Mouse (Mus musculus): ENCODE results near the gene Dhx16. TPM values are rescaled to one million over a fixed set of nuclear protein-coding genes. Genes with fewer than 3 reads are reported as not detected.

The Dhx16 gene
- polyA plus RNA-seq, 1 experiment from 2014 or later, result 53.0 TPM

GRCm38 (mm10) chr17:35865481-35866280, 13.9 kb upstream of the Dhx16 start, which contains the start of gene Ppp1r18:
Ppp1r18 (plus strand) TSS chr17:35865593.
- peak; percentile 92 for DNase-seq (ENCODE audit: low spot score)
- under 1% methylated on average over 46 of the region's 48 CpGs for WGBS

GRCm38 (mm10) chr17:35866281-35866831, 13.3 kb upstream of the Dhx16 start:
- WGBS, result under 1% methylated on average over 38 of the region's 38 CpGs
- peak; percentile 72 for DNase-seq (ENCODE audit: low spot score)
- Histone ChIP-seq H3K4me3 (peak overlapping the region; percentile 83), H3K4me1 (replicated peaks) (peaks cover 87% of the 10 kb centered on the region), H3K36me3 (peaks cover 48% of the 10 kb centered on the region), H3K27me3 (ENCODE audit: insufficient read depth, poor library complexity, severe bottlenecking) (0 out of 2 replicates have a peak, but pooled peaks cover 4% of the 10 kb centered on the region), H3K27ac (peak overlapping the region; percentile 99), H3K9me3 (peaks cover 6% of the 10 kb centered on the region; the same call in 1 of the 2 replicates)

More at GRCm38 (mm10) chr17:35865481-35866280, 13.9 kb upstream of the Dhx16 start, which contains the start of gene Ppp1r18:
- Histone ChIP-seq H3K27ac (peak within 1 kb of the TSS; percentile 99), H3K36me3 (peaks cover 41% of the 10 kb centered on the region), H3K9me3 (no peaks in the 10 kb centered on the region; the same call in 1 of the 2 replicates), H3K4me1 (replicated peaks) (peaks cover 92% of the 10 kb centered on the region), H3K27me3 (ENCODE audit: insufficient read depth, poor library complexity, severe bottlenecking) (0 out of 2 replicates have a peak, but pooled peaks cover 4% of the 10 kb centered on the region), H3K4me3 (peak within 1 kb of the TSS; percentile 83)

- Histone ChIP-seq H3K9me3 (peaks cover 7% of the 10 kb centered on the region; the same call in 1 of the 2 replicates), H3K27me3 (ENCODE audit: insufficient read depth, poor library complexity, severe bottlenecking) (0 out of 2 replicates have a peak, but pooled peaks cover 4% of the 10 kb centered on the region), H3K4me3 (peak overlapping the region; percentile 83), H3K27ac (peak overlapping the region; percentile 99), H3K36me3 (peaks cover 55% of the 10 kb centered on the region), H3K4me1 (replicated peaks) (peaks cover 85% of the 10 kb centered on the region)
- no peak for DNase-seq (ENCODE audit: low spot score)
- 9% methylated on average over 26 of the region's 26 CpGs for WGBS
These were observed 12.4 kb upstream of the Dhx16 start for GRCm38 (mm10) chr17:35866911-35867890.

- H3K4me1 ChIP-seq (replicated peaks), result peaks cover 87% of the 10 kb centered on the region
- peaks cover 63% of the 10 kb centered on the region for H3K36me3 ChIP-seq
- H3K27ac ChIP-seq, result peak overlapping the region; percentile 99
- WGBS, result 33% methylated on average over 17 of the region's 17 CpGs
- H3K4me3 ChIP-seq, result peak overlapping the region; percentile 83
- H3K27me3 ChIP-seq (ENCODE audit: insufficient read depth, poor library complexity, severe bottlenecking), result 0 out of 2 replicates have a peak, but pooled peaks cover 4% of the 10 kb centered on the region
- H3K9me3 ChIP-seq, result peaks cover 7% of the 10 kb centered on the region; the same call in 1 of the 2 replicates
- no peak for DNase-seq (ENCODE audit: low spot score)
These were observed 11.3 kb upstream of the Dhx16 start for GRCm38 (mm10) chr17:35868165-35868820.

- Histone ChIP-seq H3K4me1 (replicated peaks) (peaks cover 87% of the 10 kb centered on the region), H3K36me3 (peaks cover 63% of the 10 kb centered on the region), H3K4me3 (peak overlapping the region; percentile 83), H3K9me3 (peaks cover 7% of the 10 kb centered on the region; the same call in 1 of the 2 replicates), H3K27me3 (ENCODE audit: insufficient read depth, poor library complexity, severe bottlenecking) (0 out of 2 replicates have a peak, but pooled peaks cover 4% of the 10 kb centered on the region), H3K27ac (peak overlapping the region; percentile 99)
- DNase-seq (ENCODE audit: low spot score), result no peak
- 7% methylated on average over 7 of the region's 7 CpGs for WGBS
These were observed 10.7 kb upstream of the Dhx16 start for GRCm38 (mm10) chr17:35868961-35869345.

- H3K4me3 ChIP-seq, result peak overlapping the region; percentile 83
- H3K36me3 ChIP-seq, result peaks cover 63% of the 10 kb centered on the region
- H3K4me1 ChIP-seq (replicated peaks), result peaks cover 83% of the 10 kb centered on the region
- H3K9me3 ChIP-seq, result peaks cover 7% of the 10 kb centered on the region; the same call in 1 of the 2 replicates
- peak overlapping the region; percentile 99 for H3K27ac ChIP-seq
- peak; percentile 75 for DNase-seq (ENCODE audit: low spot score)
- 4% methylated on average over 7 of the region's 7 CpGs for WGBS
- H3K27me3 ChIP-seq (ENCODE audit: insufficient read depth, poor library complexity, severe bottlenecking), result no peaks in the 10 kb centered on the region
These were observed 10.1 kb upstream of the Dhx16 start for GRCm38 (mm10) chr17:35869346-35870067.

- H3K36me3 ChIP-seq, result peaks cover 66% of the 10 kb centered on the region
- 67% methylated on average over 9 of the region's 9 CpGs for WGBS
These were observed 9.3 kb upstream of the Dhx16 start for GRCm38 (mm10) chr17:35870151-35870883.

GRCm38 (mm10) chr17:35870884-35871696, 8.5 kb upstream of the Dhx16 start:
- Histone ChIP-seq H3K9me3 (peaks cover 7% of the 10 kb centered on the region; the same call in 1 of the 2 replicates), H3K27me3 (ENCODE audit: insufficient read depth, poor library complexity, severe bottlenecking) (no peaks in the 10 kb centered on the region), H3K4me3 (peak overlapping the region; percentile 83), H3K27ac (no peak overlapping the region), H3K36me3 (peaks cover 72% of the 10 kb centered on the region), H3K4me1 (replicated peaks) (peaks cover 67% of the 10 kb centered on the region)
- WGBS, result 87% methylated on average over 8 of the region's 8 CpGs
- DNase-seq (ENCODE audit: low spot score), result no peak

More at GRCm38 (mm10) chr17:35870151-35870883, 9.3 kb upstream of the Dhx16 start:
- peak overlapping the region; percentile 83 for H3K4me3 ChIP-seq
- H3K4me1 ChIP-seq (replicated peaks), result peaks cover 75% of the 10 kb centered on the region
- peak overlapping the region; percentile 99 for H3K27ac ChIP-seq
- H3K27me3 ChIP-seq (ENCODE audit: insufficient read depth, poor library complexity, severe bottlenecking), result no peaks in the 10 kb centered on the region
- no peak for DNase-seq (ENCODE audit: low spot score)
- H3K9me3 ChIP-seq, result peaks cover 7% of the 10 kb centered on the region; the same call in 1 of the 2 replicates

- Histone ChIP-seq H3K4me3 (peak overlapping the region; percentile 33; the same call in 1 of the 2 replicates), H3K27me3 (ENCODE audit: insufficient read depth, poor library complexity, severe bottlenecking) (no peaks in the 10 kb centered on the region), H3K36me3 (peaks cover 73% of the 10 kb centered on the region), H3K27ac (peak overlapping the region; percentile 26; the same call in 1 of the 2 replicates), H3K9me3 (peaks cover 7% of the 10 kb centered on the region; the same call in 1 of the 2 replicates), H3K4me1 (replicated peaks) (peaks cover 39% of the 10 kb centered on the region)
- 31% methylated on average over 21 of the region's 21 CpGs for WGBS
- DNase-seq (ENCODE audit: low spot score), result peak; percentile 87
These were observed 5.7 kb upstream of the Dhx16 start for GRCm38 (mm10) chr17:35873774-35874519.

Data from hindbrain, embryonic 10.5 days (tissue).